Mouse (Mus musculus) liver, embryonic 14.5 days (tissue): ENCODE data around the gene Chaf1b. TPM values are rescaled to one million over a fixed set of nuclear protein-coding genes. Genes with fewer than 3 reads are reported as not detected.
A peak's percentile ranks its signal among the peaks of the same experiment; 100 is the strongest.

Experiments
- ATAC-seq: fragments of 200-750 bp; cut with Nextera tagmentation; 2 replicates; pipeline ENCODE4 v1.8.0; 2017; ENCODE audit warnings: moderate number of reproducible peaks, mild to moderate bottlenecking, moderate library complexity; ENCODE audit not compliant: insufficient read depth
- DNase-seq, 3 experiments: peaks; one replicate each; pipeline ENCODE4 v3.0.0-alpha.2; 2012 to 2013; ENCODE audit warnings: low read depth in 3 of 3, low spot score in 3 of 3
- H3K27ac ChIP-seq: fragments of 300-500 bp; sonication (generic); 2 replicates; pipeline ENCODE4 v1.5.1; 2014; ENCODE audit warnings: moderate library complexity, mild to moderate bottlenecking, control low read depth, inconsistent platforms
- H3K27me3 ChIP-seq: fragments of 300-500 bp; sonication (generic); 2 replicates; pipeline ENCODE4 v1.6.1; 2014; ENCODE audit warnings: mild to moderate bottlenecking, low read length, moderate library complexity; ENCODE audit not compliant: control insufficient read depth, insufficient read depth
- H3K36me3 ChIP-seq: fragments of 300-500 bp; sonication (generic); replicated peaks from 2 replicates; pipeline ENCODE4 v1.6.1; 2014; ENCODE audit warnings: low read depth; ENCODE audit not compliant: control insufficient read depth, insufficient read depth
- H3K4me1 ChIP-seq, 2 experiments: fragments of 200-500 bp in 1 of 2; fragments of 300-500 bp in 1 of 2; sonication (generic) in 1 of 2; replicated peaks; 2 replicates each; pipeline ENCODE4 v1.6.1; 2012 to 2014; ENCODE audit warnings: antibody characterized with exemption in 1 of 2, inconsistent platforms in 1 of 2, low read length in 1 of 2; ENCODE audit not compliant: control insufficient read depth in 2 of 2, insufficient read depth in 2 of 2
- H3K4me2 ChIP-seq: fragments of 300-500 bp; sonication (generic); 2 replicates; pipeline ENCODE4 v1.6.1; 2014; ENCODE audit warnings: low read depth, mild to moderate bottlenecking, control low read depth, moderate library complexity
- H3K4me3 ChIP-seq, 2 experiments: fragments of 200-500 bp in 1 of 2; fragments of 300-500 bp in 1 of 2; sonication (generic) in 1 of 2; 2 replicates each; pipeline ENCODE4 v1.5.1; 2012 to 2014; ENCODE audit warnings: low read depth in 2 of 2, low read length in 2 of 2, mild to moderate bottlenecking in 2 of 2, control low read depth in 1 of 2, inconsistent platforms in 1 of 2, moderate library complexity in 1 of 2; ENCODE audit not compliant: insufficient read depth in 1 of 2
- H3K9ac ChIP-seq: fragments of 300-500 bp; sonication (generic); replicated peaks from 2 replicates; pipeline ENCODE4 v1.6.1; 2014; ENCODE audit warnings: mild to moderate bottlenecking, control low read depth, moderate library complexity
- H3K9me3 ChIP-seq: fragments of 300-500 bp; sonication (generic); 2 replicates; pipeline ENCODE4 v1.6.1; 2016; ENCODE audit warnings: low read length, mixed read lengths; ENCODE audit not compliant: control insufficient read depth
- CTCF ChIP-seq: IDR thresholded peaks from 2 replicates; pipeline ENCODE4 v1.5.1; 2016; ENCODE audit warnings: antibody characterized with exemption, low read depth, control low read depth
- EP300 ChIP-seq: IDR thresholded peaks from 2 replicates; pipeline ENCODE4 v1.6.1; 2016; ENCODE audit warnings: antibody characterized with exemption, low read depth
- WGBS: fragments of 180-500 bp; shearing (Covaris S2); extraction: QIAGEN DNeasy Blood & Tissue Kit; methylation state at CpG from one replicate; pipeline ENCODE4 v1.1.7; 2014; ENCODE audit not compliant: insufficient replicate concordance; 5-methylcytosine and 5-hydroxymethylcytosine counted together
- polyA plus RNA-seq, 2 experiments: library from polyadenylated mRNA; depleted of rRNA in 1 of 2; stranded (reverse) in 1 of 2; unstranded in 1 of 2; fragments of >200 nt; fragmentation: Nextera tagmentation in 1 of 2; extraction: Ambion mirVana in 1 of 2; gene quantifications; 2 replicates each; pipeline versions ENCODE4 v1.2.1 to v1.2.3; 2012 to 2014

The Chaf1b gene
- polyA plus RNA-seq, 2 experiments = 24.3 to 55.0 TPM

GRCm38 (mm10) chr16:93860686-93861085, 23.0 kb upstream of the Chaf1b start:
- ATAC-seq = no peak
- no peak for TF ChIP-seq CTCF
- TF ChIP-seq EP300 = no peak
- no peak overlapping the region for H3K27ac ChIP-seq
- no peaks in the 10 kb centered on the region for H3K4me1 ChIP-seq
- H3K4me3 ChIP-seq = no peak overlapping the region
- no peaks in the 10 kb centered on the region for H3K9me3 ChIP-seq
- no peak overlapping the region for H3K4me2 ChIP-seq
- no peak overlapping the region for H3K9ac ChIP-seq
- no peak for DNase-seq
- H3K36me3 ChIP-seq = peaks cover 68% of the 10 kb centered on the region
- no peaks in the 10 kb centered on the region for H3K27me3 ChIP-seq

GRCm38 (mm10) chr16:93874841-93875240, 8.9 kb upstream of the Chaf1b start:
- H3K4me2 ChIP-seq = no peak overlapping the region
- peaks cover 62% of the 10 kb centered on the region for H3K36me3 ChIP-seq
- ATAC-seq (no peak), DNase-seq (no peak)
- H3K4me3 ChIP-seq = no peak overlapping the region
- WGBS = 83% methylated on average over 13 of the region's 13 CpGs
- H3K4me1 ChIP-seq = no peaks in the 10 kb centered on the region
- H3K27me3 ChIP-seq = no peaks in the 10 kb centered on the region
- TF ChIP-seq CTCF (no peak), EP300 (no peak)
- H3K27ac ChIP-seq = no peak overlapping the region
- no peak overlapping the region for H3K9ac ChIP-seq
- H3K9me3 ChIP-seq = no peaks in the 10 kb centered on the region

GRCm38 (mm10) chr16:93877612-93878380, 5.9 kb upstream of the Chaf1b start:
- Histone ChIP-seq H3K27me3 (no peaks in the 10 kb centered on the region), H3K27ac (no peak overlapping the region), H3K9ac (no peak overlapping the region), H3K9me3 (no peaks in the 10 kb centered on the region), H3K4me2 (no peak overlapping the region), H3K36me3 (peaks cover 39% of the 10 kb centered on the region), H3K4me1 (no peaks in the 10 kb centered on the region), H3K4me3 (no peak overlapping the region)
- TF ChIP-seq CTCF (no peak), EP300 (no peak)
- no peak for ATAC-seq
- WGBS = 78% methylated on average over 6 of the region's 6 CpGs
- DNase-seq = no peak

GRCm38 (mm10) chr16:93884086-93884721, 503 bp downstream of the Chaf1b start:
- Histone ChIP-seq H3K9me3 (no peaks in the 10 kb centered on the region), H3K27me3 (no peaks in the 10 kb centered on the region), H3K36me3 (peaks cover 26% of the 10 kb centered on the region), H3K4me1 (peaks cover 3 to 12% of the 10 kb centered on the region in 2 experiments; a peak in 3 of 4 replicates), H3K9ac (peak overlapping the region; percentile 88), H3K4me2 (peak overlapping the region; percentile 86), H3K4me3 (peak overlapping the region; percentile 77 to 96), H3K27ac (peak overlapping the region; percentile 20)
- no peak for TF ChIP-seq CTCF
- no peak for TF ChIP-seq EP300
- DNase-seq (peak in 1 of 3 experiments; percentile 22), ATAC-seq (peak; percentile 69)
- under 1% methylated on average over 38 of the region's 43 CpGs for WGBS

GRCm38 (mm10) chr16:93884722-93885113, 1.0 kb downstream of the Chaf1b start:
- TF ChIP-seq CTCF (no peak), EP300 (no peak)
- peak overlapping the region; percentile 88 for H3K9ac ChIP-seq
- no peaks in the 10 kb centered on the region for H3K9me3 ChIP-seq
- no peak for ATAC-seq
- H3K4me2 ChIP-seq = peak overlapping the region; percentile 86
- no peaks in the 10 kb centered on the region for H3K27me3 ChIP-seq
- no peak for DNase-seq
- peaks cover 3 to 12% of the 10 kb centered on the region in 2 experiments; a peak in 3 of 4 replicates for H3K4me1 ChIP-seq
- no peak overlapping the region for H3K27ac ChIP-seq
- peak overlapping the region; percentile 77 to 96 for H3K4me3 ChIP-seq
- 48% methylated on average over 5 of the region's 5 CpGs for WGBS
- H3K36me3 ChIP-seq = peaks cover 31% of the 10 kb centered on the region
